In the genomic region with DNA sequence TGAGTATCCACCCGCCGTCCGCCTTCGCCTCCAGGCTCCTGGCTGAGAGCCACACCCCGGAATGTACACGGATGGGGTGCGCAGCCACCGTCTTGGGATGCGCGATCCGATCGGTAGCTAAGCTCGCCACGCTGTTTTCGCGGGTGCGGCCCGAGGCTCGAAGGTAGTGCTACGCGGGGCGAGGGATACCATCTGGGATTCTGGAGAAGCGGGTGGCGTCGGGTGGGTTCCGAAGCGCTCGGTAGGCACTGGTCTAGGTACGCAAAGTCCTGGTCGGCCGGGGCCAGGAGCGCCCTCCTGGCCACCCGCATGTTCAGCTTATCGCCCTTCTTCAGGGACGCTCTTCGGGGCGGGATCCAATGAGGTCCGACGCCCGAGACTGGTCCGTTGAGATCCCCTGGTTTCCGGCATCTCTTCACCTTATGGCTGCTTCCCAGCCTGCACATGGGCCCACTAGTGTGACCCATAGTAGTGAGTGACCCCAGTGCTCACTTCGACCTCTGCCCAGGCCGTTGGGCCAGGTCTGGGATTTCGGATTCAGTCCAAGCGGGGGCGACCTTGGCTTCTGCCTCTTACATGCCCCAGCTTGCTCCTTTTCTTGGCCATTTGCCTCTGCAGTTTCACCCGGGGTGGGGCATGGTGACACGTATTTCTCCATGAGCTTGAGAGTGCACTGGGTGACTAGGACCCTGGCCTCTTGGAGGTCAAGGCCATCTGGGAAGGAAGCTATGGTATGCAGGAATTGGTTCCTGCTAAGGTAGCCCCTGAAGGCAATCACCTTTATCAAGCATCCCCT, we compare ENCODE assay signal across 7 mouse cellular contexts. TPM values are rescaled to one million over a fixed set of nuclear protein-coding genes. Genes with fewer than 3 reads are reported as not detected.
DNase-seq lines count a peak whose midpoint lies in the region; ATAC-seq and TF ChIP-seq lines count a peak whose summit lies in the region.

No protein-coding gene starts in this region.

- no peak for TF ChIP-seq CTCF in forebrain, postnatal 0 days (IDR thresholded peaks at IDR 0.05; ENCODE audit: low read depth)
- TF ChIP-seq CTCF in hindbrain, postnatal 0 days (IDR thresholded peaks at IDR 0.05; ENCODE audit: low read depth), result no peak
- TF ChIP-seq CTCF in midbrain, postnatal 0 days (IDR thresholded peaks at IDR 0.05), result no peak

- peaks cover 0 to 31% of the 10 kb centered on the region in 2 experiments; a peak in 3 of 4 replicates for H3K4me1 ChIP-seq in ES-E14 (ENCODE audit: control insufficient read depth in 2 of 2, insufficient read depth in 2 of 2, low read length in 2 of 2, poor library complexity in 1 of 2)
- peaks cover 29% of the 10 kb centered on the region for H3K4me1 ChIP-seq in forebrain, postnatal 0 days (ENCODE audit: insufficient read depth)
- peaks cover 34% of the 10 kb centered on the region for H3K4me1 ChIP-seq in hindbrain, postnatal 0 days (ENCODE audit: insufficient read depth, low read length)
- peaks cover 21% of the 10 kb centered on the region for H3K4me1 ChIP-seq in liver, embryonic 11.5 days (replicated peaks; ENCODE audit: control insufficient read depth, insufficient read depth, low read length)
- peaks cover 29% of the 10 kb centered on the region for H3K4me1 ChIP-seq in midbrain, postnatal 0 days (ENCODE audit: insufficient read depth, low read length)

- H3K4me3 ChIP-seq in ES-E14 (ENCODE audit: insufficient read depth in 1 of 2, low read depth in 1 of 2, low read length in 2 of 2, poor library complexity in 1 of 2, severe bottlenecking in 1 of 2), result peak overlapping the region; percentile 71 to 89
- peak overlapping the region; percentile 66 for H3K4me3 ChIP-seq in forebrain, postnatal 0 days (ENCODE audit: low read depth, low read length)
- H3K4me3 ChIP-seq in hindbrain, postnatal 0 days (ENCODE audit: low read length), result peak overlapping the region; percentile 52
- peak overlapping the region; percentile 65 for H3K4me3 ChIP-seq in liver, embryonic 11.5 days (ENCODE audit: low read depth, low read length)
- H3K4me3 ChIP-seq in midbrain, postnatal 0 days (ENCODE audit: low read depth, low read length), result peak overlapping the region; percentile 66

- WGBS in forebrain, postnatal 0 days, result 2% methylated on average over 49 of the region's 49 CpGs
- 2% methylated on average over 48 of the region's 49 CpGs for WGBS in hindbrain, postnatal 0 days
- WGBS in liver, embryonic 11.5 days, result 2% methylated on average over 49 of the region's 49 CpGs
- under 1% methylated on average over 48 of the region's 49 CpGs for WGBS in midbrain, postnatal 0 days

- H3K9me3 ChIP-seq in ES-E14 (ENCODE audit: control insufficient read depth, insufficient read depth, low read depth, low read length), result no peaks in the 10 kb centered on the region
- H3K9me3 ChIP-seq in forebrain, postnatal 0 days (ENCODE audit: low read length), result no peaks in the 10 kb centered on the region
- H3K9me3 ChIP-seq in hindbrain, postnatal 0 days (ENCODE audit: low read length), result no peaks in the 10 kb centered on the region
- H3K9me3 ChIP-seq in liver, embryonic 11.5 days (ENCODE audit: control insufficient read depth, low read length), result no peaks in the 10 kb centered on the region
- H3K9me3 ChIP-seq in midbrain, postnatal 0 days (ENCODE audit: low read length), result no peaks in the 10 kb centered on the region

- peak; percentile 36; the same call in 1 of the 2 replicates for ATAC-seq in forebrain, postnatal 0 days
- peak; percentile 19 for ATAC-seq in hindbrain, postnatal 0 days
- peak; percentile 40 for ATAC-seq in liver, embryonic 11.5 days (replicated peaks; ENCODE audit: low FRiP score)
- no peak; the same call in 1 of the 2 replicates for ATAC-seq in midbrain, postnatal 0 days (ENCODE audit: low FRiP score)

- H3K27ac ChIP-seq in ES-E14 (ENCODE audit: insufficient read depth, low read depth, low read length, poor library complexity, severe bottlenecking), result no peak overlapping the region
- H3K27ac ChIP-seq in forebrain, postnatal 0 days (ENCODE audit: low read depth, low read length), result peak overlapping the region; percentile 92
- peak overlapping the region; percentile 74 for H3K27ac ChIP-seq in hindbrain, postnatal 0 days
- H3K27ac ChIP-seq in liver, embryonic 11.5 days (ENCODE audit: low read depth, low read length), result no peak overlapping the region
- H3K27ac ChIP-seq in midbrain, postnatal 0 days (ENCODE audit: low read depth, low read length), result peak overlapping the region; percentile 77

- peak overlapping the region; percentile 85 for H3K9ac ChIP-seq in ES-E14 (ENCODE audit: insufficient read depth, low read depth, low read length, poor library complexity, severe bottlenecking)
- peak overlapping the region; percentile 77 for H3K9ac ChIP-seq in forebrain, postnatal 0 days
- peak overlapping the region; percentile 56 for H3K9ac ChIP-seq in hindbrain, postnatal 0 days (replicated peaks; ENCODE audit: low read length)
- peak overlapping the region; percentile 59 for H3K9ac ChIP-seq in liver, embryonic 11.5 days (ENCODE audit: low read depth, low read length)
- H3K9ac ChIP-seq in midbrain, postnatal 0 days (replicated peaks; ENCODE audit: low read length, poor library complexity, severe bottlenecking), result peak overlapping the region; percentile 63

- peak overlapping the region; percentile 61 for H3K4me2 ChIP-seq in forebrain, postnatal 0 days (ENCODE audit: low read depth)
- peak overlapping the region; percentile 68 for H3K4me2 ChIP-seq in hindbrain, postnatal 0 days (ENCODE audit: low read depth, low read length)
- H3K4me2 ChIP-seq in liver, embryonic 11.5 days, result peak overlapping the region; percentile 94
- H3K4me2 ChIP-seq in midbrain, postnatal 0 days (ENCODE audit: low read depth, low read length, poor library complexity, severe bottlenecking), result peak overlapping the region; percentile 63

- in situ Hi-C loops in ES-E14 (cut with MboI; ENCODE audit: low sequenced_read_pairs in 2 of 2, unreplicated experiment in 2 of 2), result no loop called here

- H3K27me3 ChIP-seq in forebrain, postnatal 0 days (ENCODE audit: insufficient read depth, low read length), result no peaks in the 10 kb centered on the region
- H3K27me3 ChIP-seq in hindbrain, postnatal 0 days (ENCODE audit: insufficient read depth, low read length), result no peaks in the 10 kb centered on the region
- peaks cover 30% of the 10 kb centered on the region for H3K27me3 ChIP-seq in liver, embryonic 11.5 days (replicated peaks; ENCODE audit: control insufficient read depth, insufficient read depth, low read length)
- no peaks in the 10 kb centered on the region for H3K27me3 ChIP-seq in midbrain, postnatal 0 days (ENCODE audit: insufficient read depth, low read length)

- no peak for DNase-seq in ES-E14 (ENCODE audit: low read depth, low spot score)
- DNase-seq in adrenal gland, postnatal 10 days, result peak; percentile 71
- no peak for DNase-seq in forebrain, postnatal 0 days
- DNase-seq in hindbrain, postnatal 0 days (ENCODE audit: low spot score), result peak; percentile 30
- DNase-seq in liver, embryonic 11.5 days (ENCODE audit: low spot score), result no peak
- no peak for DNase-seq in midbrain, postnatal 0 days (ENCODE audit: low spot score)
- DNase-seq in cerebellum, adult 8-10 months, result no peak

- H3K36me3 ChIP-seq in ES-E14 (ENCODE audit: control insufficient read depth, insufficient read depth, low read length, poor library complexity, severe bottlenecking), result peaks cover 32% of the 10 kb centered on the region
- H3K36me3 ChIP-seq in forebrain, postnatal 0 days (ENCODE audit: insufficient read depth), result peaks cover 44% of the 10 kb centered on the region
- peaks cover 32% of the 10 kb centered on the region for H3K36me3 ChIP-seq in hindbrain, postnatal 0 days (ENCODE audit: insufficient read depth, low read length)
- peaks cover 18% of the 10 kb centered on the region for H3K36me3 ChIP-seq in liver, embryonic 11.5 days (ENCODE audit: control insufficient read depth, insufficient read depth, low read length)
- peaks cover 31% of the 10 kb centered on the region for H3K36me3 ChIP-seq in midbrain, postnatal 0 days (ENCODE audit: insufficient read depth, low read length)

RNA-seq across cellular contexts. Expression of gene Crip2, which starts 0.8 kb away (rescaled TPM):
- 54.6 and 62.2 TPM in 2 replicates for total RNA-seq in ES-E14 (2012; rRNA removed)
- total RNA-seq in adrenal gland, postnatal 10 days (2021), result 100 to 1,000 TPM; 184 to 199 TPM
- total RNA-seq in forebrain, postnatal 0 days (2014; rRNA removed), result 191 and 198 TPM in 2 replicates
- polyA plus RNA-seq in forebrain, postnatal 0 days (2015; fragmentation: Nextera tagmentation; extraction: Ambion mirVana), result 533 and 584 TPM in 2 replicates
- 138 and 152 TPM in 2 replicates for total RNA-seq in hindbrain, postnatal 0 days (2014; rRNA removed)
- 239 and 251 TPM in 2 replicates for polyA plus RNA-seq in hindbrain, postnatal 0 days (2015; fragmentation: Nextera tagmentation; extraction: Ambion mirVana)
- polyA plus RNA-seq in liver, embryonic 11.5 days (2014; fragmentation: Nextera tagmentation; extraction: Ambion mirVana), result 80.6 and 86.9 TPM in 2 replicates
- 147 and 185 TPM in 2 replicates for total RNA-seq in midbrain, postnatal 0 days (2014; rRNA removed)
- polyA plus RNA-seq in midbrain, postnatal 0 days (2015; fragmentation: Nextera tagmentation; extraction: Ambion mirVana), result 317 and 336 TPM in 2 replicates

RNA-seq across cellular contexts. Expression of gene Crip1, which starts 5.3 kb away (rescaled TPM):
- total RNA-seq in ES-E14 (2012; rRNA removed), result 173 and 210 TPM in 2 replicates
- 100 to 1,000 TPM; 151 to 176 TPM for total RNA-seq in adrenal gland, postnatal 10 days (2021)
- 8.3 and 16.1 TPM in 2 replicates for total RNA-seq in forebrain, postnatal 0 days (2014; rRNA removed)
- polyA plus RNA-seq in forebrain, postnatal 0 days (2015; fragmentation: Nextera tagmentation; extraction: Ambion mirVana), result 28.9 and 47.1 TPM in 2 replicates
- 4.6 and 15.4 TPM in 2 replicates for total RNA-seq in hindbrain, postnatal 0 days (2014; rRNA removed)
- polyA plus RNA-seq in hindbrain, postnatal 0 days (2015; fragmentation: Nextera tagmentation; extraction: Ambion mirVana), result 33.0 and 35.8 TPM in 2 replicates
- 148 and 150 TPM in 2 replicates for polyA plus RNA-seq in liver, embryonic 11.5 days (2014; fragmentation: Nextera tagmentation; extraction: Ambion mirVana)
- total RNA-seq in midbrain, postnatal 0 days (2014; rRNA removed), result 2.5 and 3.9 TPM in 2 replicates
- polyA plus RNA-seq in midbrain, postnatal 0 days (2015; fragmentation: Nextera tagmentation; extraction: Ambion mirVana), result 25.0 and 26.0 TPM in 2 replicates

RNA-seq across cellular contexts. Expression of gene Tedc1, which starts 15.4 kb away (rescaled TPM):
- total RNA-seq in ES-E14 (2012; rRNA removed), result 30.3 and 48.0 TPM in 2 replicates
- 1 to 10 TPM; 3.1 to 5.4 TPM for total RNA-seq in adrenal gland, postnatal 10 days (2021)
- total RNA-seq in forebrain, postnatal 0 days (2014; rRNA removed), result 7.8 and 8.6 TPM in 2 replicates
- polyA plus RNA-seq in forebrain, postnatal 0 days (2015; fragmentation: Nextera tagmentation; extraction: Ambion mirVana), result 7.6 and 10.0 TPM in 2 replicates
- 13.8 and 16.6 TPM in 2 replicates for total RNA-seq in hindbrain, postnatal 0 days (2014; rRNA removed)
- polyA plus RNA-seq in hindbrain, postnatal 0 days (2015; fragmentation: Nextera tagmentation; extraction: Ambion mirVana), result 14.7 and 15.8 TPM in 2 replicates
- polyA plus RNA-seq in liver, embryonic 11.5 days (2014; fragmentation: Nextera tagmentation; extraction: Ambion mirVana), result 23.5 and 24.2 TPM in 2 replicates
- total RNA-seq in midbrain, postnatal 0 days (2014; rRNA removed), result 4.3 and 17.0 TPM in 2 replicates
- 8.8 and 8.9 TPM in 2 replicates for polyA plus RNA-seq in midbrain, postnatal 0 days (2015; fragmentation: Nextera tagmentation; extraction: Ambion mirVana)

RNA-seq across cellular contexts. Expression of gene Mta1, which starts 42.7 kb away (rescaled TPM):
- total RNA-seq in ES-E14 (2012; rRNA removed), result 30.3 and 49.7 TPM in 2 replicates
- total RNA-seq in adrenal gland, postnatal 10 days (2021), result 10 to 100 TPM; 78.1 to 85.9 TPM
- total RNA-seq in forebrain, postnatal 0 days (2014; rRNA removed), result 49.2 and 59.3 TPM in 2 replicates
- polyA plus RNA-seq in forebrain, postnatal 0 days (2015; fragmentation: Nextera tagmentation; extraction: Ambion mirVana), result 13.6 and 13.8 TPM in 2 replicates
- total RNA-seq in hindbrain, postnatal 0 days (2014; rRNA removed), result 57.6 and 65.0 TPM in 2 replicates
- polyA plus RNA-seq in hindbrain, postnatal 0 days (2015; fragmentation: Nextera tagmentation; extraction: Ambion mirVana), result 13.1 and 13.5 TPM in 2 replicates
- 17.7 and 19.2 TPM in 2 replicates for polyA plus RNA-seq in liver, embryonic 11.5 days (2014; fragmentation: Nextera tagmentation; extraction: Ambion mirVana)
- total RNA-seq in midbrain, postnatal 0 days (2014; rRNA removed), result 48.3 and 55.2 TPM in 2 replicates
- 15.3 and 16.8 TPM in 2 replicates for polyA plus RNA-seq in midbrain, postnatal 0 days (2015; fragmentation: Nextera tagmentation; extraction: Ambion mirVana)

RNA-seq across cellular contexts. Expression of gene Tmem121, which starts 44.9 kb away (rescaled TPM):
- 12.5 and 20.3 TPM in 2 replicates for total RNA-seq in ES-E14 (2012; rRNA removed)
- 1 to 10 TPM; 3.0 to 3.1 TPM for total RNA-seq in adrenal gland, postnatal 10 days (2021)
- total RNA-seq in forebrain, postnatal 0 days (2014; rRNA removed), result 71.8 and 75.6 TPM in 2 replicates
- polyA plus RNA-seq in forebrain, postnatal 0 days (2015; fragmentation: Nextera tagmentation; extraction: Ambion mirVana), result 59.3 and 66.7 TPM in 2 replicates
- total RNA-seq in hindbrain, postnatal 0 days (2014; rRNA removed), result 98.0 and 103 TPM in 2 replicates
- polyA plus RNA-seq in hindbrain, postnatal 0 days (2015; fragmentation: Nextera tagmentation; extraction: Ambion mirVana), result 54.8 and 55.3 TPM in 2 replicates
- 1.1 and 2.0 TPM in 2 replicates for polyA plus RNA-seq in liver, embryonic 11.5 days (2014; fragmentation: Nextera tagmentation; extraction: Ambion mirVana)
- 80.8 and 89.1 TPM in 2 replicates for total RNA-seq in midbrain, postnatal 0 days (2014; rRNA removed)
- 63.6 and 67.5 TPM in 2 replicates for polyA plus RNA-seq in midbrain, postnatal 0 days (2015; fragmentation: Nextera tagmentation; extraction: Ambion mirVana)

Comparison
In these comparisons a context has a peak if more than half of its experiments do, and no peak if none do; other contexts are left out.
1. DNase-seq: peak in adrenal gland, postnatal 10 days (single experiment) and hindbrain, postnatal 0 days (single experiment); none in ES-E14 (single experiment), forebrain, postnatal 0 days (single experiment), liver, embryonic 11.5 days (single experiment), midbrain, postnatal 0 days (single experiment) and cerebellum, adult 8-10 months (single experiment).
2. H3K27ac ChIP-seq: peak in forebrain, postnatal 0 days (single experiment), hindbrain, postnatal 0 days (single experiment) and midbrain, postnatal 0 days (single experiment); none in ES-E14 (single experiment) and liver, embryonic 11.5 days (single experiment).
3. Peak in every context shown above with its lines, with median percentiles within 50 percentile points of each other: H3K4me3 ChIP-seq, H3K9ac ChIP-seq and H3K4me2 ChIP-seq.